Mouse (Mus musculus) cerebellum, postnatal 36 days (tissue): ENCODE results near the gene Olfr1404.
"Not testable (repeated sequence)": the region's sequence is repeated elsewhere in the genome, so short reads cannot be mapped to it uniquely, and the experiment has no call there.

Experiments used
- DNase-seq, 2 experiments: peaks; one replicate each; pipeline ENCODE4 v3.0.0; 2021 to 2022; ENCODE audit warnings: mixed read lengths in 2 of 2

Olfr1404 gene

GRCm38 (mm10) chr1:173212092-173212491, at the start of gene Olfr1404:
Gene Olfr1404, plus strand, starts transcription at chr1:173212392.
- DNase-seq, result no peak

- no peak for DNase-seq
Measured at GRCm38 (mm10) chr1:173174154-173174842, 37.9 kb upstream of the Olfr1404 start.

DNA sequence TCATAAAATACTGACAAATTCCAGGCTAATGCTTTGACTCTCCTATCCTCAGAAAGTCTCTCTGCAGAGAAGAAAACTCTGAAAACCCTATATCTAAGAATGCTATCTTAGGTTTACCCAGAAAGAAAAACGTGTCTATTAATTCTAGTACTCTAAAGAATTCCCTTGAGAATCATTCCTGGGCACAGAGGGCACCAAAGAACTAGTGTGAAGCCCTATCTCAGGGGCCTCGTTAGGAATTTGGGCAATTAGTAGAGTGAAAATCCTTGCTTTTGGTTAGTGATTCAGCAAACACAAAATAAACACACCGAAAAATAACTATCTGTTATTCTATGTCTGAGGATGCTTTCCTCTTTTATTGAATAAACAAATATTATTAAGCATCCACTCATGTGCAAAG, 21.7 kb upstream of the Olfr1404 start, which contains the start of gene Olfr1406:
Gene Olfr1406 (minus strand): TSS at position 101 of the 400 bp plus-strand sequence.
- DNase-seq, result no peak

- no peak for DNase-seq
Measured at GRCm38 (mm10) chr1:173192059-173192458, 20.1 kb upstream of the Olfr1404 start.

DNA sequence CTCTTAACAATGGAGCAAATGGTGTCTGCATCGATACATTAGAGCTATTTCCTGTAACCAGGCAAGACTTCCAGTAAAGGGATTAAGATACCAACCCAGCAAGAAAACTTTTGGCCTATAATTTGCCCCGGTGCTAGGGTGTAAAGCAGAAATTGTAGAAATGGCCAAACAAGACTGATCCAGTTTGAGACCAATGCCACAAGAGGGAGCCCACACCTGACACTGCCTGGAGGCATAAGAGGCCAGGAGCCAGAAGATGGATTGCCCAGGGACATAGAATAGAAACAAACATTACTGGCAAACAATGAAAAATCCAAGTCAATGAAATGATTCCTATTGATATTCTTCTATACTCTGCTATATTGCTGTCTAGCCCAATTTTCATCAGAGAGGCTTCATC, 15.8 kb upstream of the Olfr1404 start:
- DNase-seq, result no peak

GRCm38 (mm10) chr1:173197508-173197907, 14.7 kb upstream of the Olfr1404 start, which contains the start of gene Olfr218:
Gene Olfr218, plus strand, starts transcription at chr1:173197808.
- no peak for DNase-seq

DNA sequence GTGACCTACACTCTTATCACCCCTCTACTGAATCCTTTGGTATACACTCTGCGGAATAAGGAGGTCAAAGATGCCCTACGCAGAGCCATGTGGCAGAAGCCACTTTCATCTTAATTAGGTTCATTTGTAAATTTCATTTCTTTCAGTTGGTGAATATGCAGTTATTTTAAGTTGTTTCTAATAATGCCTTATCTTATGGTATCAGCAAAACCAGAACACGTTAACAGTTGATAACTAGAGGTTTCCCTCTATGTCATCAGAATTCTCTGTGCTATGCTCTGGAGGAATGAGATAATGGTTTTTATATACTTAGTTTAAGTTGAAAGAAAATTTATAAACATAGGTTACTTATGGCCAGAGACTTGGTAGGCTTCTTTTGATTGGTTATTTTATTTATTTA, 4.3 kb downstream of the Olfr1404 start:
- DNase-seq, result no peak

DNA sequence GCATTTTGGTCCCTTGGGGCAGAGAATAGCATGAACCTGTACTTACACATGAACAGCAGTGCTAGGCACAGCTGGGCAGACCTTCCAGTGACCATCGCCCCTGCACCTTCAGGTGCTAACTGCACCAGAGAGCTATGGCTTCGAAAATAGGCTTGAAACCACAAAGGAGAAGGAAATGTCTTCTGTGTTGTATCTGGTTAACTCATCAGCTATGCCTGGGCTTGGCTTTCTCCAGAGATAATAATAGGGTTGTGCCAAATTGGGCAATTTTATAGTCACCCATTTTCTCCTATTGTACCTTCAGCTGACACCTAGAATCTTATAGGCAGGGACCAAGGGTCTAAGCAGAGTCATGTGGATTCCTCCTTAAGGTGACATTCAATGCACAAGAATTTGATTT, 14.9 kb downstream of the Olfr1404 start, which contains the start of gene Fcer1a:
Gene Fcer1a (minus strand): TSS at position 134 of the 400 bp plus-strand sequence.
- DNase-seq, result no peak

- not testable (repeated sequence) for DNase-seq
Measured at GRCm38 (mm10) chr1:173237004-173237403, 24.8 kb downstream of the Olfr1404 start.

DNA sequence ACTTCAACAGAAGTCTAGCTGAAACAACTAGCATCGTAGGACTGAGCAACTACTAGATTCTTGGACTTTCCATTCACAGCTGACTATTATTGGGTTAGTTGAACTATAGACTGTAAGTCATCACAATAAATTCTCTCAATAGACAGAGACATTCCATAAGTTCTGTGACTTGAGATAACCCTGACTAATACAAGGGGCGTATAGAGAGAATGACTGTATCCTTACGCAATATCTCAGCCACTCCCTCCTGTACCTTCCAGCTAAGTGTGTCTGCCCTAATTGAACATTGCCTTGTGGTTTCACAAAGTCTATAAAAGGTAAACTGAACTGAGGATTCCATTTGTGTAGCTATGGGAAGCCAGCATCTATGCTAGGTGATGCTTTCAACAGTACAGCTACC, 37.7 kb downstream of the Olfr1404 start:
- DNase-seq, result no peak

DNA sequence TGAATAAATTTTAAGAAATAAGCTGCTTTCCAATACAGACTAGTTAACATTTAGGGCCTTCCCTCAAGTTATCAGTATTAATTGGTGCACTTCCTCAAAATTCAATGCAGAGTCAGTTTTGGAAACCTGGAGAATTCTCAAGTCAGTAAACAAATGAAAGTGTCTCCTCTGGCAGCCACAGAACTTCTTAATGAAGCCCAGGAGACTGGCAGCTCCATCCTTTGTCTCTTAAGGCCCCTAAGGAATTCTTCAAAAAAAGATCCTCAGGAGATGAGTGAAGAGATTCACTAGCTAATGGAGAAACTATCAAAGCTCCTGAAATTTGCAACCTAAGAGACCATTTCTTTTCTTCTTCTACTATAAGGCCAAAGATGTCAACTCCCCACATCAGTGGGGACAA, 53.5 kb downstream of the Olfr1404 start, which contains the start of gene Olfr418:
Gene Olfr418 (plus strand): TSS at position 301 of the 400 bp plus-strand sequence.
- no peak for DNase-seq
